Mouse (Mus musculus) thymus, adult 2 months (tissue): Measurements from ENCODE around the gene Ttll5. TPM values are rescaled to one million over a fixed set of nuclear protein-coding genes. Genes with fewer than 3 reads are reported as not detected.
A peak's percentile ranks its signal among the peaks of the same experiment; 100 is the strongest.

Experiments
- DNase-seq: peaks from one replicate; pipeline ENCODE4 v3.0.0; 2021
- H3K27ac ChIP-seq: fragments of 200-500 bp; 2 replicates; pipeline ENCODE4 v1.5.1; 2012; ENCODE audit warnings: low read length, control low read depth; ENCODE audit not compliant: control insufficient read depth, insufficient read depth
- H3K27me3 ChIP-seq: fragments of 200-500 bp; 2 replicates; pipeline ENCODE4 v1.6.1; 2012; ENCODE audit warnings: mild to moderate bottlenecking, low read length, moderate library complexity, mixed read lengths; ENCODE audit not compliant: control insufficient read depth, insufficient read depth
- H3K36me3 ChIP-seq: fragments of 200-500 bp; 2 replicates; pipeline ENCODE4 v1.6.1; 2012; ENCODE audit warnings: mild to moderate bottlenecking, low read length, moderate library complexity; ENCODE audit not compliant: control insufficient read depth, insufficient read depth
- H3K4me1 ChIP-seq: fragments of 200-500 bp; replicated peaks from 2 replicates; pipeline ENCODE4 v1.6.1; 2012; ENCODE audit warnings: low read length; ENCODE audit not compliant: control insufficient read depth, insufficient read depth
- H3K4me3 ChIP-seq: fragments of 200-500 bp; 2 replicates; pipeline ENCODE4 v1.5.1; 2012; ENCODE audit warnings: mild to moderate bottlenecking, low read length, control low read depth, moderate library complexity; ENCODE audit not compliant: control insufficient read depth, insufficient read depth
- CTCF ChIP-seq: fragments of 200-500 bp; IDR thresholded peaks from 2 replicates; pipeline ENCODE4 v1.5.1; 2012; ENCODE audit warnings: mild to moderate bottlenecking, control low read depth, low read length, moderate library complexity, borderline replicate concordance; ENCODE audit not compliant: control insufficient read depth, poor library complexity, insufficient read depth; ENCODE audit errors: extremely low read depth
- POLR2A ChIP-seq: fragments of 200-500 bp; IDR thresholded peaks from 2 replicates; pipeline ENCODE4 v1.6.1; 2012; ENCODE audit warnings: mild to moderate bottlenecking, low read length, control low read depth, moderate library complexity; ENCODE audit not compliant: control insufficient read depth, poor library complexity, insufficient read depth; ENCODE audit errors: extremely low read depth
- WGBS: fragments of 180-500 bp; shearing (Covaris S2); methylation state at CpG from one replicate; pipeline ENCODE4 v1.1.7; 2018; 5-methylcytosine and 5-hydroxymethylcytosine counted together
- polyA plus RNA-seq: library from polyadenylated mRNA; depleted of rRNA; stranded (reverse); fragments of >200 nt; gene quantifications from 2 replicates; pipeline ENCODE4 v1.2.3, GENCODE M21; 2012

Gene Ttll5
- polyA plus RNA-seq, 1 experiment: 20.2 TPM

DNA sequence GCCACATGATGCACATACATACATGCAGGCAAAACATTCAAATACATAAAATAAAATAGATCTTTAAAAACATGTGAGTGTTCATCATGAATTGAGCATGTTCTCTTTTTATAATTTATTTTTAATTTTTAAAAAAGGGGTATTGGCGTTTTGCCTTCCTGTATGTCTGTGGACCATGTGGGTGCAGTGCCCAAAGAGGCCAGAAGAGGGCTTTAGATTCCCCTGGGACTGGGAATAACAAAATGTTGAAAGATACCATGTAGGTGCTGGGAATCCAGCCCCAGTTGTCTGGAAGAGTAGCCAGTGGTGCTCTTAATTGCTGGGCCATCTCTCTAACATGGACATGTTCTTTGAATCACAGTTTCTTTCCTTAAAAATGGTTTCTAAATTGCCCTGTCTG lies 127.4 kb downstream of the Ttll5 start:
- DNase-seq: peak; percentile 43
- Histone ChIP-seq H3K4me3 (no peak overlapping the region), H3K27me3 (no peaks in the 10 kb centered on the region), H3K36me3 (no peaks in the 10 kb centered on the region), H3K27ac (no peak overlapping the region), H3K4me1 (no peaks in the 10 kb centered on the region)
- TF ChIP-seq CTCF: no peak
- TF ChIP-seq POLR2A: no peak
- 100% methylated on average over 1 of the region's 1 CpGs for WGBS

DNA sequence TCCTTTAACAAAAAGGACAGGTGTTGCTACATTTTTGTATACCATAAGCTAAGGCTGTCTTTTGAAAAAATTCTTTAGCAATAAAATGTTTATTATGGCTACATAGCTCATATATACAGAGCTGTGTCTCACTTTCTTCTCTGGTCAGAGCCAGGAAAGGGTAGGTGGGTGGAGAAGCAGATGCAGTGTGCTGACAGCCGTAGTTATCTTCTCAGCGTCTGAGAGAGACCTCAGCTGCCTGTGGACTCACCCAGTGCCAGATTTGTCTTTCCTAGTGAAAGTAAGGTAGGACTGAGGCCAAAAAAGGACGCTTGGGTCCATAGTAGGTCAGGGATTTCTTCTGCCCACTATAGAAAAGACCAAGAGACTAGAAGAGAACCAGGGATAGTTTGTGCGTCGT lies 127.9 kb downstream of the Ttll5 start:
- Histone ChIP-seq H3K4me3 (no peak overlapping the region), H3K27me3 (no peaks in the 10 kb centered on the region), H3K36me3 (no peaks in the 10 kb centered on the region), H3K4me1 (no peaks in the 10 kb centered on the region), H3K27ac (no peak overlapping the region)
- WGBS: 97% methylated on average over 5 of the region's 5 CpGs
- no peak for DNase-seq
- TF ChIP-seq CTCF (no peak), POLR2A (no peak)

GRCm38 (mm10) chr12:85954167-85954566 lies 129.7 kb downstream of the Ttll5 start:
- Histone ChIP-seq H3K27ac (no peak overlapping the region), H3K36me3 (no peaks in the 10 kb centered on the region), H3K27me3 (no peaks in the 10 kb centered on the region), H3K4me1 (peaks cover 4% of the 10 kb centered on the region), H3K4me3 (no peak overlapping the region)
- peak; percentile 27 for DNase-seq
- TF ChIP-seq CTCF (no peak), POLR2A (no peak)
- 96% methylated on average over 3 of the region's 3 CpGs for WGBS

GRCm38 (mm10) chr12:85955062-85955461 lies 130.6 kb downstream of the Ttll5 start:
- WGBS: 92% methylated on average over 8 of the region's 8 CpGs
- Histone ChIP-seq H3K27ac (no peak overlapping the region), H3K36me3 (no peaks in the 10 kb centered on the region), H3K4me3 (no peak overlapping the region), H3K27me3 (no peaks in the 10 kb centered on the region), H3K4me1 (peaks cover 4% of the 10 kb centered on the region)
- DNase-seq: no peak
- TF ChIP-seq CTCF: no peak
- TF ChIP-seq POLR2A: no peak

- no peak overlapping the region for H3K4me3 ChIP-seq
- TF ChIP-seq CTCF (no peak), POLR2A (no peak)
- H3K27ac ChIP-seq: no peak overlapping the region
- 13% methylated on average over 3 of the region's 3 CpGs for WGBS
- no peaks in the 10 kb centered on the region for H3K36me3 ChIP-seq
- no peak for DNase-seq
- H3K4me1 ChIP-seq: peaks cover 4% of the 10 kb centered on the region
- H3K27me3 ChIP-seq: no peaks in the 10 kb centered on the region
Measured at GRCm38 (mm10) chr12:85955690-85956089, 131.2 kb downstream of the Ttll5 start.

- Histone ChIP-seq H3K27ac (no peak overlapping the region), H3K36me3 (no peaks in the 10 kb centered on the region), H3K4me1 (peaks cover 4% of the 10 kb centered on the region), H3K27me3 (no peaks in the 10 kb centered on the region), H3K4me3 (no peak overlapping the region)
- no peak for DNase-seq
- WGBS: 66% methylated on average over 6 of the region's 6 CpGs
- TF ChIP-seq CTCF (no peak), POLR2A (no peak)
Measured at GRCm38 (mm10) chr12:85956251-85956650, 131.8 kb downstream of the Ttll5 start.

DNA sequence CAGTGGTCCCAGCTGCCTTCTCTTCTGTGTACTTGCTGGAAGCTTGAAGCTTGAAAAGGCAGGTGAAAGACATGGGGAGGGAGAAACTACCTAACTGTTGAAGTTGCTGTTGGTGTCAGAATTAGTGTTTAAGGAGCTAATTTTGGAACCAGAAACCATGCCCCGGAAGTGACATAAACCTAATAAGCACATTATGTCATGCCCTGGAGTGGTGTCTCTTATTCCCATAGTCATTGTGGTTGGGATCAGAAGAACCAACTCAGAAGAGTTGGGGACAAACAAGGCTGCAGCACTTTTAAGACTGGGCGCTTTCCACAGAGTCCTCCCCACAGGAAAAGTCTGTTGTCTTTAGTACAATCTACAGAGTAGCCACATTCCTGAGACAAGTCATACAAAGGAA lies 134.0 kb downstream of the Ttll5 start:
- Histone ChIP-seq H3K4me3 (no peak overlapping the region), H3K4me1 (peaks cover 9% of the 10 kb centered on the region), H3K27ac (no peak overlapping the region; the same call in 1 of the 2 replicates), H3K36me3 (no peaks in the 10 kb centered on the region), H3K27me3 (no peaks in the 10 kb centered on the region)
- 22% methylated on average over 2 of the region's 2 CpGs for WGBS
- no peak for DNase-seq
- TF ChIP-seq POLR2A (no peak), CTCF (no peak)
